Comparison of ENCODE assay signal across 8 mouse cellular contexts in the genomic region with DNA sequence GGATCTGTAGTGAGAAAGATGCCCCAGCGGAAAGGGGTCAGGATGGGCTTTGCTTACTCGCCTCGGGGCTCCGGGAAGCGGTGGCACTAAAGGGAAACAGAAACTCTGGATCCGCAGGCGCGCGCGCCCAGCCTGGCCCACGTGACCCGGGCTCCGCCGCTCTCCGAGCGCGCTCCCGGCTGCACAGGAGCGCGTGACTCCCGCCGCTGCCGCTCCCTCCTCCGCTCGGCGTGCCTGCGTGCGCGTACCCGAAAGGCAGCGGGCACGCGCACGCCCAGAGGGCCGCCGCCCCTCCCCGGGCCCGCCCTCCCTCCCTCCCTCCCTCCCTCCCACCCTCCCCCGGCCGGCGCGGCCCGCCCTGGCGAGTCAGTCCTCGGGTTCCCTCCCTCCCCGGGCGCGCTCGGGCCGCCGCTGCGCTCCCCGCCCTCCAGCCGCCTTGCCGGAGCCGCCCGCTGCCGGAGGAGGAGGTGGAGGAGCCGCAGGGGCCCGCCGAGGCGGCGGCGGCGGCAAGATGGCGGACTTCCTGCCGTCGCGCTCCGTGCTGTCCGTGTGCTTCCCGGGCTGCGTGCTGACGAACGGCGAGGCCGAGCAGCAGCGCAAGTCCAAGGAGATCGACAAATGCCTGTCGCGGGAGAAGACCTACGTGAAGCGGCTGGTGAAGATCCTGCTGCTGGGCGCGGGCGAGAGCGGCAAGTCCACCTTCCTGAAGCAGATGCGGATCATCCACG. TPM values are rescaled to one million over a fixed set of nuclear protein-coding genes. Genes with fewer than 3 reads are reported as not detected.
A peak's percentile ranks its signal among the peaks of the same experiment; 100 is the strongest.
DNase-seq lines count a peak whose midpoint lies in the region; ATAC-seq and TF ChIP-seq lines count a peak whose summit lies in the region.

Gna13 (plus strand) TSS at position 369 of the 728 bp plus-strand sequence.

- peaks cover 10% of the 10 kb centered on the region; the same call in 1 of the 2 replicates for H3K36me3 ChIP-seq in forebrain, embryonic 15.5 days

- peaks cover 79% of the 10 kb centered on the region for H3K4me1 ChIP-seq in forebrain, embryonic 15.5 days
- peaks cover 40% of the 10 kb centered on the region for H3K4me1 ChIP-seq in lung, adult 2 months (ENCODE audit: control insufficient read depth, insufficient read depth, low read length)

- H3K27ac ChIP-seq in forebrain, embryonic 15.5 days (replicated peaks), result peak within 1 kb of the TSS; percentile 92

- TF ChIP-seq POLR2A in lung, adult 2 months (IDR thresholded peaks at IDR 0.05; ENCODE audit: borderline replicate concordance, extremely low read depth, low read depth, low read length), result peak; percentile 94

- H3K9me3 ChIP-seq in forebrain, embryonic 15.5 days, result no peaks in the 10 kb centered on the region

- H3K9ac ChIP-seq in forebrain, embryonic 15.5 days (replicated peaks), result peak within 1 kb of the TSS; percentile 80

- peak; percentile 77 for ATAC-seq in forebrain, embryonic 15.5 days (replicated peaks)
- peak; percentile 77 for ATAC-seq in neutrophil, adult 5-6 weeks (ENCODE audit: extremely low read depth, insufficient number of reproducible peaks, low FRiP score, poor library complexity, severe bottlenecking)

- H3K4me2 ChIP-seq in forebrain, embryonic 15.5 days (replicated peaks), result peak within 1 kb of the TSS; percentile 88

- peak; percentile 87 for DNase-seq in ES-CJ7 (ENCODE audit: low read depth, low spot score)
- DNase-seq in cerebellum, adult 11 months, result peak; percentile 91
- DNase-seq in heart, postnatal 25 days (ENCODE audit: low spot score), result peak; percentile 85
- peak; percentile 87 to 92 for DNase-seq in layer of hippocampus, adult 18-20 months (ENCODE audit: low spot score in 2 of 2)
- peak; percentile 88 for DNase-seq in lung, adult 2 months
- DNase-seq in thymus, adult 18-20 months, result peak; percentile 81 to 84

- H3K4me3 ChIP-seq in forebrain, embryonic 15.5 days, result peak within 1 kb of the TSS; percentile 77
- H3K4me3 ChIP-seq in lung, adult 2 months (replicated peaks; ENCODE audit: extremely low read depth, low read depth, low read length), result peak within 1 kb of the TSS; percentile 91

- no peaks in the 10 kb centered on the region for H3K27me3 ChIP-seq in forebrain, embryonic 15.5 days

- intact Hi-C loops in heart, postnatal 25 days (cut with DNase I), result loop anchor here (2.0 kb wide), 1 partner anchor 62 kb away; the partner anchor contains the start of gene Amz2

- TF ChIP-seq CTCF in lung, adult 2 months (IDR thresholded peaks at IDR 0.05; ENCODE audit: insufficient read depth, low read length), result no peak

- WGBS in forebrain, embryonic 15.5 days, result under 1% methylated on average over 64 of the region's 89 CpGs
- WGBS in lung, adult 2 months, result under 1% methylated on average over 64 of the region's 89 CpGs

RNA-seq across cellular contexts. Expression of gene Gna13, which starts in this region (rescaled TPM):
- 17.4 and 18.5 TPM in 2 replicates for polyA plus RNA-seq in forebrain, embryonic 15.5 days (2015; fragmentation: Nextera tagmentation; extraction: Ambion mirVana)
- 10 to 100 TPM; 30.3 to 30.6 TPM for total RNA-seq in heart, postnatal 25 days (2021)
- 10 to 100 TPM; 55.5 to 59.9 TPM for total RNA-seq in layer of hippocampus, adult 18-20 months (2021)
- 39.3 and 42.6 TPM in 2 replicates for polyA plus RNA-seq in lung, adult 2 months (2012; rRNA removed)
- 79.8 and 95.4 TPM in 2 replicates for total RNA-seq in neutrophil, adult 5-6 weeks (2017)

Comparison
In these comparisons a context has a peak if more than half of its experiments do, and no peak if none do; other contexts are left out.
1. Peak in every context shown above with its lines: DNase-seq, ATAC-seq, H3K4me3 ChIP-seq and H3K27ac ChIP-seq.